Comparison of ENCODE assay signal across 26 mouse cellular contexts in the genomic region with DNA sequence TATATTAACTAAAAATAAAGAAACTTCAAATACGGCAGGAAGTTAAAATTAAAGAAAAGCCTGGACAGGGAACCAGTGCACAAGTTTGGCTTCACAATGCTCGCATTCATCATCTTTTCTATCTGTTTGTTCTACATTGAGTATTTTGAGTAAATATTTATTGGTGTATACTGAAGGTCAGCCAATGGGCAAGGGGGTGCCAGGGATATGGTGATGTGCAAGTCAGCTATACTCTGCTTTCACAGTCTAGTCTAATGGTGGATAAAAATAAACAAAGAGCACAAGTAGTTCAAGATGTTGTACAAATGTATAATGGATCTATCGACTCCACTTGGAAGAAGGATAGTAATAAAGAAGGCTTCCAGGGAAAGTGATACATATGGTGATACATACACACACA. TPM values are rescaled to one million over a fixed set of nuclear protein-coding genes. Genes with fewer than 3 reads are reported as not detected.
"Had no signal": no experiment of that assay in that cellular context is flagged by ENCODE, and none has a peak within 500 bp of the region (broad histone marks: within the 10 kb centered on the region; RNA-seq: fewer than 3 reads in every experiment).

No protein-coding gene starts in this region.

- H3K4me2 ChIP-seq: limb, embryonic 15.5 days; liver, embryonic 13.5 days; liver, embryonic 15.5 days; midbrain, embryonic 12.5 days; neural tube, embryonic 13.5 days; neural tube, embryonic 15.5 days had no signal

- H3K27ac ChIP-seq: limb, embryonic 15.5 days; liver, embryonic 13.5 days; midbrain, embryonic 10.5 days; midbrain, embryonic 12.5 days; neural tube, embryonic 13.5 days; neural tube, embryonic 15.5 days had no signal

- H3K4me3 ChIP-seq: limb, embryonic 15.5 days; liver, embryonic 13.5 days; liver, embryonic 15.5 days; midbrain, embryonic 10.5 days; midbrain, embryonic 12.5 days; myocyte; neural tube, embryonic 13.5 days; neural tube, embryonic 15.5 days had no signal

- H3K4me1 ChIP-seq: liver, embryonic 15.5 days; midbrain, embryonic 10.5 days had no signal

- DNase-seq: liver, embryonic 13.5 days; lung, postnatal 10 days; lung, postnatal 4 days; midbrain, embryonic 14.5 days; retina, postnatal 1 day; right cerebral cortex, adult 18-20 months; right cerebral cortex, postnatal 25 days; right cerebral cortex, postnatal 4 days; spleen, adult 18-20 months; thymus, adult 18-20 months; thymus, postnatal 14 days; thymus, postnatal 36 days had no signal

- H3K9ac ChIP-seq: limb, embryonic 15.5 days; liver, embryonic 13.5 days; liver, embryonic 15.5 days; midbrain, embryonic 12.5 days; neural tube, embryonic 13.5 days; neural tube, embryonic 15.5 days had no signal

- ATAC-seq: midbrain, embryonic 16.5 days had no signal

- H3K9me3 ChIP-seq: limb, embryonic 15.5 days; liver, embryonic 13.5 days; liver, embryonic 15.5 days; midbrain, embryonic 10.5 days; midbrain, embryonic 12.5 days; neural tube, embryonic 13.5 days; neural tube, embryonic 15.5 days had no signal

- H3K27me3 ChIP-seq: limb, embryonic 15.5 days; liver, embryonic 13.5 days; liver, embryonic 15.5 days; midbrain, embryonic 12.5 days; neural tube, embryonic 13.5 days; neural tube, embryonic 15.5 days had no signal

RNA-seq across cellular contexts. Expression of a gene that starts 55.5 kb away (rescaled TPM):
- total RNA-seq: megakaryocyte, adult 5-6 weeks; megakaryocyte-erythroid progenitor cell, adult 5-6 weeks had no signal
- polyA plus RNA-seq: limb, embryonic 15.5 days; liver, embryonic 13.5 days; liver, embryonic 15.5 days; midbrain, embryonic 10.5 days; midbrain, embryonic 14.5 days; midbrain, embryonic 16.5 days; myocyte; neural tube, embryonic 11.5 days; neural tube, embryonic 13.5 days; neural tube, embryonic 15.5 days; small intestine, adult 2 months; stomach, embryonic 14.5 days; stomach, embryonic 16.5 days had no signal
